Mouse (Mus musculus): ENCODE results near the gene Ezr. TPM values are rescaled to one million over a fixed set of nuclear protein-coding genes. Genes with fewer than 3 reads are reported as not detected.

Gene Ezr
- total and polyA plus RNA-seq, 2 experiments from 2014 or later, result 45.4 to 60.2 TPM

- 77% methylated on average over 1 of the region's 1 CpGs for WGBS
- Histone ChIP-seq H3K4me3 (ENCODE audit: low read depth, low read length) (no peak overlapping the region), H3K9ac (no peak overlapping the region), H3K36me3 (ENCODE audit: insufficient read depth) (no peaks in the 10 kb centered on the region), H3K27ac (ENCODE audit: low read depth, low read length) (no peak overlapping the region), H3K4me1 (ENCODE audit: insufficient read depth) (no peaks in the 10 kb centered on the region), H3K4me2 (ENCODE audit: low read depth) (no peak overlapping the region), H3K27me3 (ENCODE audit: insufficient read depth, low read length) (no peaks in the 10 kb centered on the region), H3K9me3 (ENCODE audit: low read length) (no peaks in the 10 kb centered on the region)
- DNase-seq (no peak), ATAC-seq (no peak)
- TF ChIP-seq CTCF (IDR thresholded peaks at IDR 0.05; ENCODE audit: low read depth), result no peak
Measured at GRCm38 (mm10) chr17:6816151-6816550, 33.6 kb upstream of the Ezr start.

GRCm38 (mm10) chr17:6814656-6815055 lies 32.1 kb upstream of the Ezr start:
- ATAC-seq, result no peak
- H3K27ac ChIP-seq (ENCODE audit: low read depth, low read length), result no peak overlapping the region

GRCm38 (mm10) chr17:6812851-6813191 lies 30.2 kb upstream of the Ezr start:
- H3K4me3 ChIP-seq (ENCODE audit: low read depth, low read length), result no peak overlapping the region
- H3K27ac ChIP-seq (ENCODE audit: low read depth, low read length), result no peak overlapping the region
- 23% methylated on average over 3 of the region's 3 CpGs for WGBS
- ATAC-seq (no peak), DNase-seq (no peak)
- no peak for TF ChIP-seq CTCF (IDR thresholded peaks at IDR 0.05; ENCODE audit: low read depth)
- no peak overlapping the region for H3K9ac ChIP-seq
- H3K36me3 ChIP-seq (ENCODE audit: insufficient read depth), result no peaks in the 10 kb centered on the region
- H3K4me1 ChIP-seq (ENCODE audit: insufficient read depth), result no peaks in the 10 kb centered on the region
- H3K27me3 ChIP-seq (ENCODE audit: insufficient read depth, low read length), result no peaks in the 10 kb centered on the region
- no peak overlapping the region for H3K4me2 ChIP-seq (ENCODE audit: low read depth)
- no peaks in the 10 kb centered on the region for H3K9me3 ChIP-seq (ENCODE audit: low read length)

More at GRCm38 (mm10) chr17:6814656-6815055, 32.1 kb upstream of the Ezr start:
- TF ChIP-seq CTCF (IDR thresholded peaks at IDR 0.05; ENCODE audit: low read depth), result no peak
- no peaks in the 10 kb centered on the region for H3K36me3 ChIP-seq (ENCODE audit: insufficient read depth)
- no peak overlapping the region for H3K4me2 ChIP-seq (ENCODE audit: low read depth)
- H3K4me1 ChIP-seq (ENCODE audit: insufficient read depth), result no peaks in the 10 kb centered on the region
- no peak for DNase-seq
- 41% methylated on average over 4 of the region's 4 CpGs for WGBS
- H3K9ac ChIP-seq, result no peak overlapping the region
- H3K4me3 ChIP-seq (ENCODE audit: low read depth, low read length), result no peak overlapping the region
- H3K27me3 ChIP-seq (ENCODE audit: insufficient read depth, low read length), result no peaks in the 10 kb centered on the region
- no peaks in the 10 kb centered on the region for H3K9me3 ChIP-seq (ENCODE audit: low read length)

- Histone ChIP-seq H3K4me3 (ENCODE audit: low read depth, low read length) (no peak overlapping the region), H3K9me3 (ENCODE audit: low read length) (no peaks in the 10 kb centered on the region), H3K4me1 (ENCODE audit: insufficient read depth) (no peaks in the 10 kb centered on the region), H3K9ac (no peak overlapping the region), H3K36me3 (ENCODE audit: insufficient read depth) (no peaks in the 10 kb centered on the region), H3K27me3 (ENCODE audit: insufficient read depth, low read length) (no peaks in the 10 kb centered on the region), H3K27ac (ENCODE audit: low read depth, low read length) (no peak overlapping the region), H3K4me2 (ENCODE audit: low read depth) (no peak overlapping the region)
- no peak for ATAC-seq
- TF ChIP-seq CTCF (IDR thresholded peaks at IDR 0.05; ENCODE audit: low read depth), result no peak
- 41% methylated on average over 7 of the region's 7 CpGs for WGBS
- no peak for DNase-seq
Measured at GRCm38 (mm10) chr17:6811931-6812850, 29.6 kb upstream of the Ezr start.

- H3K27me3 ChIP-seq (ENCODE audit: insufficient read depth, low read length), result no peaks in the 10 kb centered on the region
- WGBS, result 62% methylated on average over 3 of the region's 3 CpGs
Measured at GRCm38 (mm10) chr17:6809331-6809730, 26.7 kb upstream of the Ezr start.

GRCm38 (mm10) chr17:6808521-6809165 lies 26.1 kb upstream of the Ezr start:
- Histone ChIP-seq H3K4me2 (ENCODE audit: low read depth) (no peak overlapping the region), H3K9ac (no peak overlapping the region), H3K9me3 (ENCODE audit: low read length) (no peaks in the 10 kb centered on the region), H3K36me3 (ENCODE audit: insufficient read depth) (no peaks in the 10 kb centered on the region), H3K4me1 (ENCODE audit: insufficient read depth) (no peaks in the 10 kb centered on the region), H3K27ac (ENCODE audit: low read depth, low read length) (peak overlapping the region; percentile 23; the same call in 1 of the 2 replicates), H3K4me3 (ENCODE audit: low read depth, low read length) (no peak overlapping the region), H3K27me3 (ENCODE audit: insufficient read depth, low read length) (no peaks in the 10 kb centered on the region)
- ATAC-seq (peak; percentile 56), DNase-seq (peak; percentile 29)
- WGBS, result 42% methylated on average over 8 of the region's 8 CpGs
- TF ChIP-seq CTCF (IDR thresholded peaks at IDR 0.05; ENCODE audit: low read depth), result no peak

More at GRCm38 (mm10) chr17:6809331-6809730, 26.7 kb upstream of the Ezr start:
- Histone ChIP-seq H3K9me3 (ENCODE audit: low read length) (no peaks in the 10 kb centered on the region), H3K4me2 (ENCODE audit: low read depth) (no peak overlapping the region), H3K36me3 (ENCODE audit: insufficient read depth) (no peaks in the 10 kb centered on the region), H3K4me1 (ENCODE audit: insufficient read depth) (no peaks in the 10 kb centered on the region), H3K27ac (ENCODE audit: low read depth, low read length) (peak overlapping the region; percentile 21; the same call in 1 of the 2 replicates), H3K4me3 (ENCODE audit: low read depth, low read length) (no peak overlapping the region), H3K9ac (no peak overlapping the region)
- ATAC-seq (no peak), DNase-seq (no peak)
- no peak for TF ChIP-seq CTCF (IDR thresholded peaks at IDR 0.05; ENCODE audit: low read depth)
